Mouse (Mus musculus) right cerebral cortex, adult 2 months (tissue): Measurements from ENCODE around the gene Lzic.
"Not testable (repeated sequence)": the region's sequence is repeated elsewhere in the genome, so short reads cannot be mapped to it uniquely, and the experiment has no call there.

ENCODE experiments used
- DNase-seq, 2 experiments: peaks; one replicate each; pipeline ENCODE4 v3.0.0; 2021 to 2022; ENCODE audit warnings: low spot score in 2 of 2

Lzic gene

DNA sequence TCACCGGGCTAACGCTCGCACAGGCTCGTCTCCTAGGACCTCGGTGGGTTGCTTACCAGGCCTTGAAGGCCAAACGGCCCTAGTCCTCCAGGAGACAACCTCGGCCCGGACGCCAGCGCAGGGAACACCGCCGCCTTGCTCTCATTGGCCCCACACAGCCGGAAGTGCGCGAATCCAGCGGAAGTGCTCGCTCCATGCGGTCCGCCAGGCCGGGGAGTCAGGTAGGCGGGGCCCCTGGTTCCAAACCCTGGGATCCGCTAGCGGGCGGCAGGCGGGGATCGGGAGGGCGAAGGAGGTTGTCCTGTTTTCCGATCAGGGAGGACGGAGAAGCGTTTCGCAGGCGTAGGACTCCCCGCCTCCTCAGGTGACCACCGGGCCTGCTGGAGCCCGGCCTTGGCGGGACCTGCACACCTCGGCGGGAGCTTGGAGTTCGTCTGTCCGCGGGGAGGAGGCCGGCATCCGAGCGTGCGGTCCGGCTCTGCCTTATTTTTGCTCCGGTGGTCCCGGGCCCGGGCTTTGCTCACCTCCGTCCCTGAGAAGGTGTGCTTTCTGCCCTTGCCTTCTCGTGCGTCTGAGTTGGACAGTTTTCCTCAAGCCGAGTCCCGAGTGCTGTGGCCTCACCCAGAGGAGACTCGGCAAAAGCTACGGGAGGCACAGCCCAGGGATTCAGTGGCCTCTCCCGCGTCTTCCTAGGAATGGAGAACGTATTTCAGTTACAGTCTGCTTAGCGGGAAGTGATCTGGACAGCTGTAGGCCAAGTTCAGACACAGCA, at the start of gene Lzic, which contains the start of gene Nmnat1:
TSS of gene Lzic (plus strand) at position 177 of the 772 bp plus-strand sequence.
TSS of gene Nmnat1 (minus strand) at position 150 of the 772 bp plus-strand sequence.
- DNase-seq, result peak; percentile 89 to 93

DNA sequence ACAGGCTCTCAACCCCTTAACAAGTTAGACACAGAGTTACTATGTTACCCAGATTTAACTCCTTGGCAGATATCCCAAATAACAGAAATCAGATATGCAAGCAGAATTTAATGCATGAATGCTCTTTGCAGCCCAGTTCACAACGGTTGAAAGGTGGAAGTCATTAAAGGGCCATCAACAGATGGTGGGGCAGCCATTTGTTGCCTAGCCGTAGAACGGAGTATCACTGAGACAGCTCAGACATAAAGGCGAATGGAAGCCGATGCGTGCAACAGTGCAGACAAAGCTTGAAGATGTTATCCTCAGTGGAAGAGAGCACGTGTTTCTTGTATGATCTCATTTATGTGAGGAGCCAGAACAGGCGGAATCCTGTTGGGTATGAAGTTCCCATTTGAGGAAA, 44.5 kb upstream of the Lzic start:
- DNase-seq, result no peak

GRCm38 (mm10) chr4:149442436-149442835, 42.6 kb upstream of the Lzic start:
- DNase-seq, result no peak

GRCm38 (mm10) chr4:149444465-149444864, 40.6 kb upstream of the Lzic start:
- DNase-seq, result no peak

DNA sequence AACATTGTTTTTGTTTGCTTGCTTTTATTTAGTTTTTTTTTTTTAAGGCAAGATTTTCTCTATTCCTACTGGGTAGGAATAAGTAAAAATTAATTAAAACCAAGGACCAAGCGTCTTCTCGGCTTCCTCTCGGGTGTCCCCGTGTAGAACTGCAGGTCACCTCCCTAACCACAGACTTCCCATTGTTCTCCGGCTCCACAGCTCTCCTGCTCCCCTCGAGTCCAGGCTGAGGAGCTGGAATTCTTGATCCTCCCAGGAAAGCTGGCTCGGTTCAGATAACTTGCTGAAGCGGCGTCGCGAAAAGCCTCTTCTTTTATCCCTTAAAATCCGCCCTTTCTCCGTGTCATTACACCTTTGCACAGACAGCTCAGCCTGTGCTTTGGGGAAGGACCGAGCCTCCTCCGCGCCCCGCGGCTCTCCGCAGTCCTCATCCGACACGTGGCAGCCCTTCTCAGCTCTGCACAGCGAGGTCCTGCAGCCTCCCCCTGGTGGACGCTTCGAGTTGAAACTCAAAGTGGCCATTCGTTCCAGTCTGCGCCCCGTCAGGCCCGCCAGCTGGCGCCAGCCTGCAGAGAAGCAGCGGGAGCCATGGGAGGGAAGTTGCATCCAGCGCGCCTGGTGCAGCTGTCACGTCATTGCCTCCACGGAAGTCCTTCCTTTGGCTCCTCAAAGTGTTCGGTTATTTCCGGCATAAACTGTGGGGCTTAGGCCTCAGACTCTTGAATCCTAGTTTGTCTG, 39.9 kb upstream of the Lzic start:
- peak; percentile 86 to 87 for DNase-seq

DNA sequence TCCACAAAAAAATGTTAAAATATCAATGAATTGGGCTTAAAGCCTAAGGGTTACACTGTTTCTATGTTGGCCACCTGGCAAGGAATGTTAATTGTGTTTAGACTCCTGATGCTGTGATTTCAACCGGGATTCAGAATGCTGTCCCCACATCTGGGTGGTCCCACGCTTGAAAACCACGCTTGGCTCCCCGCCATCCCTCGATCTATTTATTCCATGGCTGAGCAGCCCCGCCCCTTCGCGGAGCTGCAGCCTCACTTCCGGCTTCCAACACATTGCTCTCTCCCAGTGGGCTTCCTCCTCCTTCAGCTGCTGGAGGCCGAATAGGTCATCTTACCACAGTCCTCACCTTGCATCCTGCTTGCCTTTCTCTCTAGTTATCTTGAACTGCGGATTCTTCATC, 39.2 kb upstream of the Lzic start:
- DNase-seq, result peak in 1 of 2 experiments; percentile 14

DNA sequence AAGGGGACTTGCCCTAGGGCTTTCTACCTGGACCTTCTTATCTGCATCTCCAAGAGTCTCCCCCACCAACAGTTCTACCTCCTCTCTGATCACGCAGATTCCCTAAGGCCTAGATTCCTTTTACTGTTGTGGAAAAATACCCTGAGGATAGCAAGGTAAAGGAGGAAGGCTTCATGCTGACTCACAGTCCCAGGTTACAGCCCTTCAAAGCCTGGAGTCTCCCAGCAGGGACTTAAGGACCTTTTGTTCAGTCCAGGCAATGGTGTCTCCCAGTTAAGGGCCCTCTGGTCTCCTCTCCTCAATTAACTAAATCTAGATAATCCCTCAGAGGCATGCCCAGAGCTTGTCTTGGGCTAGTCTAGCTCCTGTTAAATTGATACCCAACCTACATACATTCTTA, 38.7 kb upstream of the Lzic start:
- DNase-seq, result no peak

GRCm38 (mm10) chr4:149450636-149451035, 34.4 kb upstream of the Lzic start:
- DNase-seq, result no peak

DNA sequence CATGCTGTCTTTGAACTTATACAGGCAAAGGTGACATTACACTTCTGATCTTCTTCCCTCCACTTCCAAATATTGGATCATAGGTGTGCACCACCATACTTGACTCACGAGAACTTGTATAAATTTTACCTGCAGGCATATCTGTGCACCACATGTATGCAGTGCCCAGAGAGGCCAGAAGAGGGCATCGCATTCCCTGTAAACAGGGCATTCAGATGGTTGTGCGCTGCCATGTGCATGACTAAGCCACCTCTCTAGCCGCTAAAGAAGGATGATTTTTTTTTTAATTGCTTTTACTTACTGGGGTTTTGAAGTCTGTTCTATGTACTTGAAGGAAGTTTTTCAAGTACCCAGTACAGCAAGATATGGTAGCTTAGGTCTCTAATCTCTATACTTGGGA, 31.4 kb upstream of the Lzic start:
- no peak for DNase-seq

GRCm38 (mm10) chr4:149454263-149454662, 30.8 kb upstream of the Lzic start:
- DNase-seq, result no peak

GRCm38 (mm10) chr4:149454879-149455278, 30.1 kb upstream of the Lzic start, which contains the start of gene Rbp7:
Rbp7 (minus strand) TSS chr4:149454978.
- DNase-seq, result no peak

- not testable (repeated sequence) for DNase-seq
These were observed 27.9 kb upstream of the Lzic start for GRCm38 (mm10) chr4:149457163-149457562.

DNA sequence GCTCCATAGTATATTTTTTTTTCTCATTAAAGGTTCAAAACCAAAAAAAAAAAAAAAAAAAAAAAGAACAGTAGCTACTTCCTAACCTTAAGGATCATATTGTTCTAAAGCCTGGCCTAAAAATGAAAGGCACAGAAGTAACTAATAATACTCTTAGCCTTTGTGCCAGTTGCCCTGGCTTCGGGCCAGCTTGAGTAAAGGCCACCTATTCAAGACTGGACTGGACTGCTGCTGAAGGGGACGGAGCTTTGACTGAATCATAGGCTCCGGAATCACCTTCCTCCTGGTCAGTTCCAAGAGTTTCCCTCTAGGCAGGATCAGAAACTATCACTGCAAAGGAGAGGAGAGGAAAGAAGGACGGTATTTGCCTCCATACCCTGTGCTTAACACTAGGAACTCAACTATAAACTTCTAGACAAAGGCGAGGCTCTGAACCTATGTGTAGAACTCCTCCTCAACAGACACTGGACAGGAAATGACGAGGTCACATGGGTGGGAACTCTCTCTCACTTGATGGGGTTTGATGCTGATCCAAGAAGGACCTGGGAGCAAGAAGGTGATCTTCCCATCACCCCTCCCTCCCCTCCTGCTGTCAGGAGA, 27.1 kb upstream of the Lzic start:
- no peak for DNase-seq

DNA sequence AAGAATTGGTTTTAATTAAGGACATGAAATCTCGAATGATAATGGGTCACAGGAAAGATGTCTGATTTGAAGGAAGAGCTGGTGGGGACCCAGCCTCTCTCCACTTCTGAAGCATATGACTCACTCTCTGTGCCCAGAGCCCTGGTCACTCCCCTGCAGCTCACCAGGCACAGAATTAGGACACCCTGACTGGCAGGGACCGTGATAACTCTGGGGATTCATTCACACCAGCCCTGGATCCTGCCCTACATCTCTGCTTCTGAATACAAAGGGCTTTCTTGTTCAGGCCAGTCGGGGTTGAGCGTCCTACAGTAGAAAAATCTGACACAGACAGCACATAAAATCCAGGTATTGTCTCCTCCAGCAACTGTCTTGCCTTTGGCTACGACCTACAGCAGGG, 26.5 kb upstream of the Lzic start:
- DNase-seq, result no peak

GRCm38 (mm10) chr4:149459425-149459824, 25.6 kb upstream of the Lzic start:
- DNase-seq, result no peak

- DNase-seq, result not testable (repeated sequence)
These were observed 24.6 kb upstream of the Lzic start for GRCm38 (mm10) chr4:149460475-149460874.

- DNase-seq, result no peak
These were observed 23.3 kb upstream of the Lzic start for GRCm38 (mm10) chr4:149461579-149462304.

- DNase-seq, result no peak
These were observed 22.6 kb upstream of the Lzic start for GRCm38 (mm10) chr4:149462305-149462971.

DNA sequence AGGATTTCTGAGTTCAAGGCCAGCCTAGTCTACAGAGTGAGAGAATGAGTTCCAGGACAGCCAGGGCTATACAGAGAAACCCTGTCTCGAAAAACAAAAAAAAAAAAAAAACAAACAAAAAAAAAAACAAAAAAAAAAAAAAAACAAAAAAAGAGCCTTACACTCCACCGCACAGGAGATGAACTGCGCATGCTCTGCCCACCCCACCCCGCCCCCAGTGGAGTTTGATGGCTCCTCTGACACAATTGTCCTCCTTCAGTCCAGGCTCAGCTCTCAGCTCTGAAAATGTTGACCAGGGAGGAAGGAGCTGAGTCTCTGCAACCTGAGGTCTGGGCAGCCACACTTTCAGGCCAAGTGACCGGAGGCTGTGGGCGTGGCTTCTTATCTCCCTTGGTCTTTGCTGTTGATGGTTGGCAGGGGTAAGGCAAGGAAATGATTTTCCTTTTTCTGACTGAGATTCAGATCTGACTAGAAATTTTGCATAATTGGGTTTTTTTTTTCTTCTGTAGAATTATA, 21.5 kb upstream of the Lzic start:
- DNase-seq, result no peak

DNA sequence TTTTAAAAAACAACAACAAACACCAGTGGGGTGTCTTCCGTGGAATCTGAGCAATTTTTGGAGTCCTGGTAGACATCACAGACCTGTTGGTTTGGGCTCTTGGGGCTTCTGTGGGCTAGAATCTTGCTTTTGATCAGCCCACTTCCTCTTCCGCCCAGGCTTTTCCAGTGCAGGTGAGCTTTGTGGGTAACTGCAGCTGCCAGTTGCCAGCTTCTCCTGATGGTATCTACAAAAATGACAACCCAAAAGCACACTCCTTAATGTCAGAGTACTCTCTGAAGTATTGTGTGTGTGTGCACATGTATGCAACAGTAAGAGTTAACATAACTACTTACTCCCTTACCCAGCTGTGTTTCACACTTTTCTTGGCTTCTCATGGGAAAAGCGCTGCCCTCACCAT, 15.5 kb upstream of the Lzic start:
- DNase-seq, result no peak

GRCm38 (mm10) chr4:149475096-149475495, 9.9 kb upstream of the Lzic start:
- no peak for DNase-seq
